Mouse (Mus musculus): ENCODE results near the gene Trio. TPM values are rescaled to one million over a fixed set of nuclear protein-coding genes. Genes with fewer than 3 reads are reported as not detected.

The Trio gene
- polyA plus RNA-seq, 1 experiment from 2014 or later = 28.8 TPM

DNA sequence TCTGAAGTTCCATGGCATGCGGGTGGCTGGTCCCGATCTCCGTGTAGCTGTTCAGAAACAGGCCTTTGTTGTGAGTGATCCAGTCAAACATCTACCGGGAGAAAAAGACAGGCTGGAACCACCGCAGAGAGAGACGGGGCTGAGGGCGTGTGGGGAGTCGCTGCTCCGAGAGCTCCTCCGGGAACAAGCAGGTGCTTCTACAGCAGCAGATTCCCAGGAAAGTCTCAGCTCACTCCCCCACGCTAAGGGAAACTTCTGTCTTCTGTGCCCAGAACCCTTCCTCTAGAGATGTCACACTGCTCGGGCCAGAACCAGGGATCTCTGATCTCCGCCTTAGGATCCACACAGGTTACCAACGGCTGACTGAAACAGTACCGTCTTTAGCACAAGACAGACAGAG, 124.4 kb downstream of the Trio start:
- 93% methylated on average over 15 of the region's 15 CpGs for WGBS
- H3K4me1 ChIP-seq = no peaks in the 10 kb centered on the region; the same call in 1 of the 2 replicates
- no peak for DNase-seq (ENCODE audit: low spot score)
- no peaks in the 10 kb centered on the region for H3K9me3 ChIP-seq
- H3K27ac ChIP-seq (replicated peaks) = no peak overlapping the region
- no peaks in the 10 kb centered on the region for H3K27me3 ChIP-seq (replicated peaks; ENCODE audit: low read depth, poor library complexity, severe bottlenecking)
- H3K36me3 ChIP-seq (replicated peaks) = peaks cover 87% of the 10 kb centered on the region
- no peak overlapping the region for H3K4me3 ChIP-seq

DNA sequence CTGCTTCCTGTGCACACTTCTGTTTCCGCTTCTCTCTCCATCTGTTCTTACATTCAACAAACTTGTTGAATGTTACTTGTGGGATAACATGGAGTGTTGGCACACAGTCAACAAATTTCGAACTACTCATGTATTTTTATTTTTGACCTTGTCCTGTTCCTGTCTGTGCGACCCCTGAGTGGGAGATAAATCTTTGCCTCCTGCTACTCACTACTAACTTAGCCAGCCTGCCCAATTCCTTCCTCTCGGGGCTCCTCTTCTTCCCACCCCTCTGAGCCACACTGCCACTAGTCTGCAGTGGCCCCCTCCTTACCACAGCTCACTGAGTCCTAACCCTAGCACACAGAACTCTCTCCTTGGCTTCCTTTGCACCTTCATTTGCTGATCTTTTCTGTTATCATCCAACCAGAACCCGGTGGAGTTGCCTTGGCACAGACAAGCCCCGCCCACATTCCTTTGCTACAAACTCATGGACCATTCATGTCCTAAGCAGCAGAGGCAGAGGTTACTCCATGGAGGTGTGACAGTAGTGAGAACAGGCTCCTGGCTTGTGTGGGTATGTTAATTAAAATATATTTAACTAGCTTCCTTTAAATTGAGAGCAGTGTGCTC, 126.7 kb downstream of the Trio start:
- H3K4me1 ChIP-seq = no peaks in the 10 kb centered on the region; the same call in 1 of the 2 replicates
- H3K27me3 ChIP-seq (replicated peaks; ENCODE audit: low read depth, poor library complexity, severe bottlenecking) = no peaks in the 10 kb centered on the region
- H3K27ac ChIP-seq (replicated peaks) = no peak overlapping the region
- no peak overlapping the region for H3K4me3 ChIP-seq
- peaks cover 93% of the 10 kb centered on the region for H3K36me3 ChIP-seq (replicated peaks)
- H3K9me3 ChIP-seq = no peaks in the 10 kb centered on the region
- no peak for DNase-seq (ENCODE audit: low spot score)
- 90% methylated on average over 6 of the region's 6 CpGs for WGBS

DNA sequence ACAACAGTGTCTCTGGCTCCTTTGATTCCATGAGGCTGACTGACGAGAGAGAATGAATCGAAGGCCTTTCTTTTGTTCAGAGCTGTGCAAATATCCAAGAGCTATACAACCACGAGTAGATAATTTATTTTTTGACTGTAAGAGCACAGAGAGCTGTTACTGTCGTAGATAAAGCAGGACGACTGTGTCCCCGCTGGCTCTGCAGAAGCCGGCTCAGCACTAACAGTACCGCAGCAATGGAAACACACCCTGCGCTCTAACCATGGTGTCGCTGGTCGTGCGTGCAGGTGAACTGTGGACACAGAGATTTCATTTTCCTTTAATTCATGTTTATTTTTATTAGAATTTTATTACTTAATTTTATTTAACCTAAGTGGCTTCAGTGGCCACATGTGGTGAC, 131.5 kb downstream of the Trio start:
- no peak overlapping the region for H3K27ac ChIP-seq (replicated peaks)
- no peak for DNase-seq (ENCODE audit: low spot score)
- 92% methylated on average over 12 of the region's 12 CpGs for WGBS
- peaks cover 90% of the 10 kb centered on the region for H3K36me3 ChIP-seq (replicated peaks)
- no peaks in the 10 kb centered on the region for H3K27me3 ChIP-seq (replicated peaks; ENCODE audit: low read depth, poor library complexity, severe bottlenecking)
- no peak overlapping the region for H3K4me3 ChIP-seq
- H3K4me1 ChIP-seq = no peaks in the 10 kb centered on the region; the same call in 1 of the 2 replicates
- H3K9me3 ChIP-seq = no peaks in the 10 kb centered on the region

DNA sequence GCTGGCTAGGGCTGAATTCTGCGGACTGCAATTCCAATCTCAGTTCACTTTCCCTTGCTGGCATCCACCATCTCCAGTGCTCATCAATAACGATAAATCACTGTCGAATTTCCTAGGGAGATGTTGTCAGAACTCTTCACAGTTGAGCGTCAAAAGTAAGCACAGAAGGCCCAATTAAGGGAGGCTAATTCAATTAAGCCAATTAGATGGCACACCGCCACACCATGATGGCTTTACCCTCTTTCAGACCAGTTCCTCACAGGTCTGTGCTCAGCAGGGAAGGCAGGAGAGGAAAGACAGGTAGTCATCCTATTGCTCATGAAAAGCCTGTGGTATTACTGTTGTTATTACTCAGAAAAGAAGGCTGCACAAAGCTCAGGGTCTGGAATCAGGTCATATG, 133.6 kb downstream of the Trio start:
- H3K27me3 ChIP-seq (replicated peaks; ENCODE audit: low read depth, poor library complexity, severe bottlenecking) = no peaks in the 10 kb centered on the region
- WGBS = 77% methylated on average over 5 of the region's 5 CpGs
- H3K4me3 ChIP-seq = no peak overlapping the region
- H3K27ac ChIP-seq (replicated peaks) = no peak overlapping the region
- peaks cover 90% of the 10 kb centered on the region for H3K36me3 ChIP-seq (replicated peaks)
- DNase-seq (ENCODE audit: low spot score) = no peak
- H3K9me3 ChIP-seq = no peaks in the 10 kb centered on the region
- H3K4me1 ChIP-seq = no peaks in the 10 kb centered on the region

DNA sequence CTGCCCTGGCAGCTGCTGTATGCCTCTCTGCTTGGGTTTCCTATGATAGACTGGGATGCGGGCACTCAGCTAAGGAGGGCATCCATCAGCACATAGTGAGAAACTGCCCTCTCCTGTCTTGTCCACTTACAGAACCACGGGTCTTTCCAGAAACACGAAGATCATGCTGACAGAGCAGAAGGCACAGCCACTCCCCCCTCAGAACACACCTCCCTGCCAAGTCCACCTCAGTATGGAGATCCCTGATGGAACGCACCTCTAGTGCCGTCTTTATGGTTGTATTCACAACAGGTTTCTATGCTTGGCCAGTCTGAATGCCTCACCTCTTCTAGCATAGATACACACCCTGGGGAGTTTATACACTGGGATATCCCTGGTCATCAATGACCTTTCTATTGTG, 135.0 kb downstream of the Trio start:
- 90% methylated on average over 5 of the region's 5 CpGs for WGBS
- no peak for DNase-seq (ENCODE audit: low spot score)
- H3K9me3 ChIP-seq = no peaks in the 10 kb centered on the region
- H3K36me3 ChIP-seq (replicated peaks) = peaks cover 92% of the 10 kb centered on the region
- no peak overlapping the region for H3K4me3 ChIP-seq
- no peaks in the 10 kb centered on the region for H3K4me1 ChIP-seq
- no peaks in the 10 kb centered on the region for H3K27me3 ChIP-seq (replicated peaks; ENCODE audit: low read depth, poor library complexity, severe bottlenecking)
- no peak overlapping the region for H3K27ac ChIP-seq (replicated peaks)

DNA sequence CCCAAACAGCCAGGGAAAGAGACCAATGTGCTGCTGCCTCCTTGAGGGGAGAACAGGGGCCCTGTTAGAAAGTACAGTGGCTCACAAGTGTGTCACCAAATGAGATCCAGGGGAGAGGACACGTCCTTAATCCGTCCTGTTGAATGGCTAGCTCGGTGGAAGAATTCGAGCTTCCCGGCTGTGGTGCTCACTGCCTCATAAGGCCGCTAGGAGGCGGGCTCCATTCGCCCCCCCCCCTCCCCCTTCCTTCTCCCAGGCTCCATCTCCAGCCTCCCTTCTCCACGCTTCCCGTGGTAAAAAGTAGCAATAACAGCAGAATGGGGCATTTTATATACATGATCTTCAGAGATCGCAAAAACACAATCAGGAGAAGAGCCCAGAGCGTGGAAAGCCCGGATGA, 137.5 kb downstream of the Trio start:
- peaks cover 85% of the 10 kb centered on the region for H3K36me3 ChIP-seq (replicated peaks)
- no peak overlapping the region for H3K4me3 ChIP-seq
- H3K27me3 ChIP-seq (replicated peaks; ENCODE audit: low read depth, poor library complexity, severe bottlenecking) = no peaks in the 10 kb centered on the region
- peak; percentile 28 for DNase-seq (ENCODE audit: low spot score)
- H3K27ac ChIP-seq (replicated peaks) = no peak overlapping the region
- no peaks in the 10 kb centered on the region for H3K9me3 ChIP-seq
- 62% methylated on average over 13 of the region's 13 CpGs for WGBS
- H3K4me1 ChIP-seq = no peaks in the 10 kb centered on the region

DNA sequence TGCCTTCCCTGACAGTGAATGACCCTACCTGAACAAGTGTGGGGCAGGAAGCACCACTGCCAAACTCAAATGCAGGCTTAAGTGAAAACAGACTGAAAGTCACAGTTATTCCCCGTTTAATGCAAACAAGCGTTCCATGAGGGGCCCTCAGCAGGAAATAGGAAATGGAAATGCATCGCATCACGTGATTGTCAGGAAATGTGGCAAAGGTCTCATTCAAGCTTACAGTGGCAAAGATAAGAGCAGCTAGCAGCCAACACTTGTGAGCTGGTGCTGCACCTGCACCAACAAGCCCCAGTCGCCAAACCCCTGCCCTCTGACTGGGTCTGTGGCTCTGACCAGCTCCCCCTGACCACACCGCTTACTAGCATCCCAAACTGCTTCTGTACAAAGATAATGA, 138.7 kb downstream of the Trio start:
- Histone ChIP-seq H3K27me3 (replicated peaks; ENCODE audit: low read depth, poor library complexity, severe bottlenecking) (no peaks in the 10 kb centered on the region), H3K9me3 (no peaks in the 10 kb centered on the region), H3K4me1 (no peaks in the 10 kb centered on the region), H3K36me3 (replicated peaks) (peaks cover 92% of the 10 kb centered on the region), H3K4me3 (no peak overlapping the region), H3K27ac (replicated peaks) (no peak overlapping the region)
- WGBS = 79% methylated on average over 6 of the region's 6 CpGs
- no peak for DNase-seq (ENCODE audit: low spot score)

DNA sequence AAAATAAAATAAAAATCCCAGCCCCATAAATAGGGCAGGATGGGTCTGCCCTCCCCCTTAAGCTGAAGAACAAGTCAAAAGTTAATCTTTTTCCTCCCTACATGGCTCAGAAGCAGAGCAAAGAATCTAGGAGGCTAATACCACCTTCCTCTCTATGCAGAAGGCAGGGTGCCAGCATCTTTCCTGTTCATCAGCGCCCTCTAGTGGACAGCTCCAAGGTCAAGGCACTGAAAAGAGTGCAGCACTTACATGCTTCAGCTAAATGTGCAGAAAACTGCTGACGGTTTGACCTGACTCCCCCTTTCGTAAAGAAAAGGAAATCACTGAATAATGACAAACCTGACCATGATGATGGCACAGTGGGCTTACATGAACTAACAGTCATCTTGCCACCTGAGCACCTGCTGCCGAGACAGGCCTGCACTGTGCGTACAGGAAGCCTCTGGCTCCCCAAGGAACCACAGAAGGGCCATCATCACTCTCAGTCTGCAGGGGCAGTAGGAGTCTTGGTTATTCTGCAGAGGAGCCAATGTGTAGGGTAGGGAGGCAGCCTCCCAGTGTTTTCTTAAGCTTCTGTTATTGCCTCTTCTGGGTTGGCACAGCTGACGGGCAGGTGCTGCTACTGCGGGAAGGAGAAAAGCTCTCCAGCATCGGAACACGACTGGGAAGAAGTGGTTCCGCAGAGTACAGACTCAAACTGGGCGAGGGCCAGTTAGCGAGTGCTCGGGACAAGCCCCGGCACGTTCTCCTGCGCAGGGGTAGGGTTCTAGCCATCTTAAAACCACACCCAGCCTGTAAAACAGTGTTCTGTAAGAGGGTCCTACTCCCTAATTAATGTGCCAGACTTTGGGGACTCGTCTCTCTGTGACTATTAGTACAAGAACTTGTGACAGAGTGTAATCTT, 141.0 kb downstream of the Trio start:
- Histone ChIP-seq H3K27me3 (replicated peaks; ENCODE audit: low read depth, poor library complexity, severe bottlenecking) (no peaks in the 10 kb centered on the region), H3K4me3 (no peak overlapping the region), H3K36me3 (replicated peaks) (peaks cover 89% of the 10 kb centered on the region), H3K27ac (replicated peaks) (no peak overlapping the region), H3K4me1 (no peaks in the 10 kb centered on the region), H3K9me3 (no peaks in the 10 kb centered on the region)
- DNase-seq (ENCODE audit: low spot score) = peak; percentile 77
- 76% methylated on average over 17 of the region's 17 CpGs for WGBS

DNA sequence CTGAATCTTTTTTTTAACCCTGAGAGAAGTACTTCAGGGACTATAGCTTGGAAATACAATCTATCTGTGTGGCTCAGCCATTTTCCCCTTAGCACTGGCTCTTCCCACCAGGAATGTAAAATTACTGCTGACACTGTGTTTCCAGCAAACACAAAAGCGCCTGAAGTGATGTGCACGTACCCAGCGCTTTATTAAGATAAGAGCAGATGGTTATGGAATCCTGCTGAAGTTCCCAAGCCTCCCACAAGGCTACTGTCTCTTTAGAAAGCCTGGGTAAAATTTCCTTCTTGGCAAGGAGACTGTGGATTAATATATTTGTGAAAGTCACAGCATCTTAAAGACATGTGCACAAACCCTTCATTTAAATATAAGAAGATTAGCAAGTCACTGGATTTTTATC, 141.8 kb downstream of the Trio start:
- Histone ChIP-seq H3K27me3 (replicated peaks; ENCODE audit: low read depth, poor library complexity, severe bottlenecking) (no peaks in the 10 kb centered on the region), H3K36me3 (replicated peaks) (peaks cover 85% of the 10 kb centered on the region), H3K4me1 (no peaks in the 10 kb centered on the region), H3K4me3 (no peak overlapping the region), H3K9me3 (no peaks in the 10 kb centered on the region), H3K27ac (replicated peaks) (no peak overlapping the region)
- 95% methylated on average over 3 of the region's 3 CpGs for WGBS
- no peak for DNase-seq (ENCODE audit: low spot score)

DNA sequence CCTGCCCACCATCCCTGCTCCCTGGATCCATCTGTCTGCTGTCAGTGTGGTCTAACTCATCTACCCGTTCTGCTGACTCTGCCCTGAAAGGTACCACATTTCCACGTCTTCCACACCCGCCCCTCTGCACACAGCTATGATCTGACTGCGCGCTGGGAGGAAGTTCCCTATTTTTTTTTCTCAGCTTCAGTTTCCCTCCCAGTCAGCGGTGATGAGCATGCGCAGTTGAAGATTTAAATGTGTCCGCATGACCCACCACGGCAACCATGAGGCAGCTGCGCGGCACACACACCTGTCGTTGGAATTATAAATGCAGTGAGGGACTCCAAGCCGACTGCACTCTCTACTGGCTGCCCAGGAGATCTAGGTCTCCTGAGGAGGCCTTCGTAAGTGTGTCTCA, 142.8 kb downstream of the Trio start:
- 92% methylated on average over 14 of the region's 14 CpGs for WGBS
- H3K36me3 ChIP-seq (replicated peaks) = peaks cover 85% of the 10 kb centered on the region

DNA sequence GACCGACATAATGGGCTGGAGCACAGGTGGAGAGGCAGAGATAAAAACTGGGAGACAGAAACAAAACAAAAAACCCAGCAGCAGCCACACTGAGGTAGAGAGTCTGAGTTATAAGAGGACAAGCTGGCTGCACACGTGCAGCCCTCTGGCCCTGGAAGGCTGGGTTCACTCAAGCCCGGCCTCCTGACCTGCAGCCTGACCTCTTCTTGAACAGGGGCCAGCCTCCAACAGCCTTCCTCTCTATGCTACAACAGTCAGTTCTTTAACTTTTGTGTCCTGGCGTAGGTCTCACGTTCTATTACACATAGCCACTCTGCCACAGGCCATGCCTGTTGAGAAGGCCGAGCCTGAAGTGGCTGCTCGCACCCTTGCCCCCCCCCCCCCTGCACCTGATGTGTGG, 147.8 kb downstream of the Trio start:
- Histone ChIP-seq H3K36me3 (replicated peaks) (peaks cover 89% of the 10 kb centered on the region), H3K4me3 (no peak overlapping the region), H3K27me3 (replicated peaks; ENCODE audit: low read depth, poor library complexity, severe bottlenecking) (no peaks in the 10 kb centered on the region), H3K9me3 (no peaks in the 10 kb centered on the region), H3K27ac (replicated peaks) (no peak overlapping the region), H3K4me1 (peaks cover 8% of the 10 kb centered on the region)
- 45% methylated on average over 7 of the region's 7 CpGs for WGBS
- no peak for DNase-seq (ENCODE audit: low spot score)

More for the DNA sequence above, 142.8 kb downstream of the Trio start:
- no peak for DNase-seq (ENCODE audit: low spot score)
- H3K9me3 ChIP-seq = no peaks in the 10 kb centered on the region
- H3K27me3 ChIP-seq (replicated peaks; ENCODE audit: low read depth, poor library complexity, severe bottlenecking) = no peaks in the 10 kb centered on the region
- H3K4me3 ChIP-seq = no peak overlapping the region
- H3K27ac ChIP-seq (replicated peaks) = no peak overlapping the region
- peaks cover 7% of the 10 kb centered on the region for H3K4me1 ChIP-seq

DNA sequence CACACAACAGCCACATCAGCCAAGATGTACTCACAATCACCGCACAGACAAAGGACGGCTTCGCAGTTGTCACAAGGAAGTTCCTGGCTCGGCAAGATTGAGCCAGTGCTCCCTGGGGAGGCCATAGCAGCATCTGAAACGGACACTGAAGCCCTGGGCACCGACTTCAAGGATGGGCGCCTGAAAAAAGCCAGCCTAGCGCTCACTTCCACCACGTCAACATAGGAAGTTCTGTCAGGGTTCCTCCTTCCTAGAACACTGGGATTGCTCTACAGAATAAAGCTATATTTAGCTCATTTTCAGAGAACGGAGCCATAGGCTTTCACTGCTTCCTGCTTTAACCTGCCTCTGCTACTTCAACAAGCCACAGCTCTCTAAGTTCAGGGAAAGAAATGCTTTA, 149.3 kb downstream of the Trio start:
- WGBS = 76% methylated on average over 10 of the region's 10 CpGs
- peaks cover 8% of the 10 kb centered on the region for H3K4me1 ChIP-seq
- no peaks in the 10 kb centered on the region for H3K9me3 ChIP-seq
- H3K27ac ChIP-seq (replicated peaks) = no peak overlapping the region
- H3K27me3 ChIP-seq (replicated peaks; ENCODE audit: low read depth, poor library complexity, severe bottlenecking) = no peaks in the 10 kb centered on the region
- DNase-seq (ENCODE audit: low spot score) = no peak
- H3K4me3 ChIP-seq = no peak overlapping the region
- peaks cover 87% of the 10 kb centered on the region for H3K36me3 ChIP-seq (replicated peaks)

DNA sequence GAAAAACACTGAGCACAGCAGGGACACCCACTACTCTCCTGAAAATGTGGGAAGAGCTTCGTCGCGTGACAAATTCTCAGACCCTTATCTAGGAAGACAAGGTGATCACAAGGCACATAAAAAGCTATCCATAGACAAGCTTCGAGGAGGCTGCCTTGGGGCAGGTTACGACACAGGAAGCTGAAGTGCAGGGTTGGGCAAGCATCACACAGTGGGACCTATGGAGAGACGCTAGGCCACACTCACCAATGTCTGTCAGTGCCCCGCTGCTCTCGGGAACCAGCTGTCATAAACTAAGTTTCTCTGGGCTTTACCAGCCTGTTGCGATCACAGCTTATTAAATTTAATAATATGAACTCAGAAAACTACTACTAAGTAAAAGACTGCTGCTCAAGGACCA, 149.9 kb downstream of the Trio start:
- WGBS = 84% methylated on average over 9 of the region's 9 CpGs
- no peak overlapping the region for H3K4me3 ChIP-seq
- peaks cover 8% of the 10 kb centered on the region for H3K4me1 ChIP-seq
- H3K27ac ChIP-seq (replicated peaks) = no peak overlapping the region
- H3K36me3 ChIP-seq (replicated peaks) = peaks cover 87% of the 10 kb centered on the region
- H3K27me3 ChIP-seq (replicated peaks; ENCODE audit: low read depth, poor library complexity, severe bottlenecking) = no peaks in the 10 kb centered on the region
- no peak for DNase-seq (ENCODE audit: low spot score)
- H3K9me3 ChIP-seq = no peaks in the 10 kb centered on the region
